Mouse (Mus musculus): ENCODE data around the gene Arfip1. TPM values are rescaled to one million over a fixed set of nuclear protein-coding genes. Genes with fewer than 3 reads are reported as not detected.
A peak's percentile ranks its signal among the peaks of the same experiment; 100 is the strongest.

Gene Arfip1
- polyA plus RNA-seq, 1 experiment from 2014 or later = 44.6 TPM

DNA sequence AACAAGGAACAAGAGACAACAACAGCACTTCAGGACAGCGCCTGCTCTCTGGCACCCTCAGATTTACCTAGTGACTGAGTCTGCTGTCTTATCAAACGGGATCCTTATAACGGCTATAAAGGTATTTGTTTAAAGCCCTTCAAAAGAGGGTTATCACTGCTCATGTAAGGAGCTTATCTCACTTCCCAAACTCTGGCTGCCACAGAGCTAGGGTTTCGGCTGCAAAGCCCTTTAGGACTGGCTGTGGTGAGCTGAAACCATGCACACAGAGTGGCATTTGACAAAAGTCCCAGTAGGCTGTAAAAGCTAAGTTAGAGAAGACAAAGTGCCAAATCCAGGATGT lies 114.3 kb downstream of the Arfip1 start:
- Histone ChIP-seq H3K27me3 (ENCODE audit: control insufficient read depth, insufficient read depth, low read length) (no peaks in the 10 kb centered on the region), H3K4me2 (replicated peaks; ENCODE audit: low read depth, low read length) (no peak overlapping the region), H3K4me1 (ENCODE audit: control insufficient read depth, insufficient read depth, low read length) (peaks cover 18% of the 10 kb centered on the region), H3K27ac (ENCODE audit: low read depth, low read length) (no peak overlapping the region), H3K9me3 (ENCODE audit: control insufficient read depth, low read length) (no peaks in the 10 kb centered on the region), H3K36me3 (ENCODE audit: control insufficient read depth, insufficient read depth, low read length) (no peaks in the 10 kb centered on the region), H3K4me3 (ENCODE audit: low read length) (no peak overlapping the region), H3K9ac (ENCODE audit: low read depth, low read length) (no peak overlapping the region)
- no peak for ATAC-seq (ENCODE audit: low FRiP score, low TSS enrichment)
- 62% methylated on average over 4 of the region's 4 CpGs for WGBS

DNA sequence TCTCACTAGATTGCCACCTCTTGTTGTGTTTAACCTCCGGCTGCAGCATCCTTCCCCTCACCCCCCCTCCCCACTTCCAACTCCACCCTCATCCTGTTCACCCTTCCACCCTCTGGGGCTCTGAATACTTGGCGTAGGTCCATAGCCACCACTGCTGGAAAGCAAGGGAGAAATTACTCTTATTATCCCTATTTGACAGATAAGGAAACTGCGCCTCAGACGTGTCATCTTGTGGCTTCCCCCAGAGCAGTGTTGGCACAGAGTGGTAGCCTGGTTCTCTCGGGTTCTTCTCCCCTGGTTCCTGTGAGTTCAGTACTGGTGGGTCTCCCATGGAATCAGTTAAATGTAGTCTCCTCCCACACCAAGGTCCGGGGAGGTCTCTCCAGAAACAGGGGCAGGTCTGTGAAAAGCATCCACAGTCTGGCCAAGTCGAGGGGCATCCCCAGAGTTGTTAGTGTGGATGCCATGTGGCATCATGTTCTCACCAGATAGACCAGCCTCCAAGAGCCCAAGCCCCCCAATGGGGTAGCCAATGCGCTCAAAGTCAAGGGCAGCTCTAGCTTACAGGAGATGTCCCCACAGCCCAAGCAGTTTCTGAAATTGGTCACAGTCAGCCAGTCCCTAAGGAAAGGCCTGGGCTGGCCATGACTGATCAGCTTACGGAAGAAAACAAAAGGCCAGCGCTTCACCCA lies 114.9 kb downstream of the Arfip1 start:
- ATAC-seq (ENCODE audit: low FRiP score, low TSS enrichment) = peak; percentile 28; the same call in 1 of the 2 replicates
- Histone ChIP-seq H3K27me3 (ENCODE audit: control insufficient read depth, insufficient read depth, low read length) (no peaks in the 10 kb centered on the region), H3K4me2 (replicated peaks; ENCODE audit: low read depth, low read length) (no peak overlapping the region), H3K4me1 (ENCODE audit: control insufficient read depth, insufficient read depth, low read length) (peaks cover 14% of the 10 kb centered on the region), H3K9me3 (ENCODE audit: control insufficient read depth, low read length) (no peaks in the 10 kb centered on the region), H3K9ac (ENCODE audit: low read depth, low read length) (no peak overlapping the region), H3K36me3 (ENCODE audit: control insufficient read depth, insufficient read depth, low read length) (no peaks in the 10 kb centered on the region), H3K27ac (ENCODE audit: low read depth, low read length) (no peak overlapping the region), H3K4me3 (ENCODE audit: low read length) (no peak overlapping the region)
- WGBS = 59% methylated on average over 10 of the region's 10 CpGs

- ATAC-seq (ENCODE audit: low FRiP score, low TSS enrichment) = no peak
- Histone ChIP-seq H3K4me3 (ENCODE audit: low read length) (no peak overlapping the region), H3K9ac (ENCODE audit: low read depth, low read length) (no peak overlapping the region), H3K27ac (ENCODE audit: low read depth, low read length) (no peak overlapping the region), H3K4me1 (ENCODE audit: control insufficient read depth, insufficient read depth, low read length) (peaks cover 12% of the 10 kb centered on the region), H3K4me2 (replicated peaks; ENCODE audit: low read depth, low read length) (no peak overlapping the region), H3K27me3 (ENCODE audit: control insufficient read depth, insufficient read depth, low read length) (no peaks in the 10 kb centered on the region), H3K9me3 (ENCODE audit: control insufficient read depth, low read length) (no peaks in the 10 kb centered on the region), H3K36me3 (ENCODE audit: control insufficient read depth, insufficient read depth, low read length) (no peaks in the 10 kb centered on the region)
- 86% methylated on average over 6 of the region's 6 CpGs for whole genome bisulfite sequencing
Observed at GRCm38 (mm10) chr3:84465822-84466500, 116.5 kb downstream of the Arfip1 start.

GRCm38 (mm10) chr3:84461687-84462086 lies 120.7 kb downstream of the Arfip1 start:
- no peaks in the 10 kb centered on the region for H3K36me3 ChIP-seq (ENCODE audit: control insufficient read depth, insufficient read depth, low read length)
- H3K27me3 ChIP-seq (ENCODE audit: control insufficient read depth, insufficient read depth, low read length) = no peaks in the 10 kb centered on the region
- 28% methylated on average over 4 of the region's 4 CpGs for WGBS
- no peak overlapping the region for H3K9ac ChIP-seq (ENCODE audit: low read depth, low read length)
- no peaks in the 10 kb centered on the region for H3K9me3 ChIP-seq (ENCODE audit: control insufficient read depth, low read length)
- H3K4me2 ChIP-seq (replicated peaks; ENCODE audit: low read depth, low read length) = no peak overlapping the region
- no peak; the same call in 1 of the 2 replicates for ATAC-seq (ENCODE audit: low FRiP score, low TSS enrichment)
- no peak overlapping the region for H3K4me3 ChIP-seq (ENCODE audit: low read length)
- peaks cover 4% of the 10 kb centered on the region; the same call in 1 of the 2 replicates for H3K4me1 ChIP-seq (ENCODE audit: control insufficient read depth, insufficient read depth, low read length)
- H3K27ac ChIP-seq (ENCODE audit: low read depth, low read length) = no peak overlapping the region

- ATAC-seq (ENCODE audit: low FRiP score, low TSS enrichment) = peak; percentile 84
- Histone ChIP-seq H3K27ac (ENCODE audit: low read depth, low read length) (peak overlapping the region; percentile 47; the same call in 1 of the 2 replicates), H3K9me3 (ENCODE audit: control insufficient read depth, low read length) (no peaks in the 10 kb centered on the region), H3K4me1 (ENCODE audit: control insufficient read depth, insufficient read depth, low read length) (peaks cover 4% of the 10 kb centered on the region; the same call in 1 of the 2 replicates), H3K9ac (ENCODE audit: low read depth, low read length) (no peak overlapping the region), H3K4me3 (ENCODE audit: low read length) (no peak overlapping the region), H3K4me2 (replicated peaks; ENCODE audit: low read depth, low read length) (no peak overlapping the region), H3K27me3 (ENCODE audit: control insufficient read depth, insufficient read depth, low read length) (no peaks in the 10 kb centered on the region), H3K36me3 (ENCODE audit: control insufficient read depth, insufficient read depth, low read length) (no peaks in the 10 kb centered on the region)
- WGBS = 6% methylated on average over 12 of the region's 12 CpGs
Observed at GRCm38 (mm10) chr3:84460952-84461351, 121.5 kb downstream of the Arfip1 start.

DNA sequence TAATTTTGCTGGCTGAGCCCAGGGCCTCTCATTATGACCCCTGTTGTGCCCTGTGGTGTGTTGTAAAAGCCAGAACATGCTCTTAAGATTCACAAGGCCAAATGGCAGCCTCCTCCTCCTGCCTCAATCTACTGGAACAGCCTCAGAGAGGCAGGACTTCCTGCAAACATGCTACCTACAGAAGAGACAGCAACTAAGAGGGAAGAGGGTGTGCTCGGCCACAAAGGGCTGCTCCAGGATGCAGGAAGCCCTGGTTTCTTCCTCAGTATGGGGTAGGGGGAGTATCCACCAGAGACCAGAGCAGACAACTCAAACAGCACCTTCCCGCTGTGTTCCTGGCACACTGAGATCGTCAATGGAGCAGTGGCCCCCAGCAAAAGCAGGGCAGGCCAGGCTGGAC lies 121.9 kb downstream of the Arfip1 start:
- Histone ChIP-seq H3K9me3 (ENCODE audit: control insufficient read depth, low read length) (no peaks in the 10 kb centered on the region), H3K4me2 (replicated peaks; ENCODE audit: low read depth, low read length) (no peak overlapping the region), H3K36me3 (ENCODE audit: control insufficient read depth, insufficient read depth, low read length) (no peaks in the 10 kb centered on the region), H3K4me1 (ENCODE audit: control insufficient read depth, insufficient read depth, low read length) (peaks cover 4% of the 10 kb centered on the region; the same call in 1 of the 2 replicates), H3K4me3 (ENCODE audit: low read length) (no peak overlapping the region), H3K9ac (ENCODE audit: low read depth, low read length) (no peak overlapping the region), H3K27me3 (ENCODE audit: control insufficient read depth, insufficient read depth, low read length) (no peaks in the 10 kb centered on the region), H3K27ac (ENCODE audit: low read depth, low read length) (peak overlapping the region; percentile 47; the same call in 1 of the 2 replicates)
- WGBS = 23% methylated on average over 3 of the region's 3 CpGs
- ATAC-seq (ENCODE audit: low FRiP score, low TSS enrichment) = peak; percentile 33; the same call in 1 of the 2 replicates

- 52% methylated on average over 12 of the region's 12 CpGs for WGBS
- no peak overlapping the region for H3K4me3 ChIP-seq (ENCODE audit: low read length)
- ATAC-seq (ENCODE audit: low FRiP score, low TSS enrichment) = no peak
Observed at GRCm38 (mm10) chr3:84455733-84456417, 126.5 kb downstream of the Arfip1 start.

DNA sequence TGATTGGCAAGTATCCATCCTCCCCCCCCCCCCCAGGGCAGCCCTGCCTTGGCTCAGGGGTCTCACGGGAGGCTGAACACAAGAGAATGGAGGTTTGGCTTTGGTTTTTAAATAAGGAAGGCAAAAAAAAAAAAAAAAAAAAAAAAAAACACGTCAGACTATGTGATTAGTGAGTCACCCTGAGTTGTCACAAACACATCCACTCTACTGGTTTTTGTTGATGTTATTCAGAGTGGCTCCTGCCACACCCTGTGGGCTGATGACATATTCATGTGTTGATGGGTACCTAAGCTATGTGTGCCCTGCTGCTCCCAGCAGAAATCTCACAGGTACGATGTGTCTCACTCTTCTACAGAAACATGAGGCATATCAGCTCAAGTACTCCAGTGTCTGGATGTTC lies 131.8 kb downstream of the Arfip1 start:
- 67% methylated on average over 3 of the region's 3 CpGs for WGBS
- H3K36me3 ChIP-seq (ENCODE audit: control insufficient read depth, insufficient read depth, low read length) = no peaks in the 10 kb centered on the region; the same call in 1 of the 2 replicates
- no peak overlapping the region for H3K4me2 ChIP-seq (replicated peaks; ENCODE audit: low read depth, low read length)
- H3K4me1 ChIP-seq (ENCODE audit: control insufficient read depth, insufficient read depth, low read length) = 0 out of 2 replicates have a peak, but pooled peaks cover 3% of the 10 kb centered on the region
- H3K9me3 ChIP-seq (ENCODE audit: control insufficient read depth, low read length) = no peaks in the 10 kb centered on the region
- H3K27ac ChIP-seq (ENCODE audit: low read depth, low read length) = no peak overlapping the region
- no peaks in the 10 kb centered on the region for H3K27me3 ChIP-seq (ENCODE audit: control insufficient read depth, insufficient read depth, low read length)
- no peak overlapping the region for H3K4me3 ChIP-seq (ENCODE audit: low read length)
- H3K9ac ChIP-seq (ENCODE audit: low read depth, low read length) = no peak overlapping the region
- ATAC-seq (ENCODE audit: low FRiP score, low TSS enrichment) = no peak

More at GRCm38 (mm10) chr3:84455733-84456417, 126.5 kb downstream of the Arfip1 start:
- Histone ChIP-seq H3K36me3 (ENCODE audit: control insufficient read depth, insufficient read depth, low read length) (no peaks in the 10 kb centered on the region), H3K27me3 (ENCODE audit: control insufficient read depth, insufficient read depth, low read length) (no peaks in the 10 kb centered on the region), H3K4me2 (replicated peaks; ENCODE audit: low read depth, low read length) (no peak overlapping the region), H3K4me1 (ENCODE audit: control insufficient read depth, insufficient read depth, low read length) (peaks cover 3% of the 10 kb centered on the region; the same call in 1 of the 2 replicates), H3K9me3 (ENCODE audit: control insufficient read depth, low read length) (no peaks in the 10 kb centered on the region), H3K9ac (ENCODE audit: low read depth, low read length) (no peak overlapping the region), H3K27ac (ENCODE audit: low read depth, low read length) (no peak overlapping the region)

All from kidney, embryonic 14.5 days (tissue).